Mouse (Mus musculus) limb, embryonic 11.5 days (tissue): ENCODE results near the gene Cyp2d11. TPM values are rescaled to one million over a fixed set of nuclear protein-coding genes. Genes with fewer than 3 reads are reported as not detected.
"Not testable (repeated sequence)": the region's sequence is repeated elsewhere in the genome, so short reads cannot be mapped to it uniquely, and the experiment has no call there.

Experiments used
- ATAC-seq: fragments of 200-750 bp; cut with Nextera tagmentation; 2 replicates; pipeline ENCODE4 v1.8.0; 2017; ENCODE audit warnings: low read depth; ENCODE audit not compliant: insufficient number of reproducible peaks, low FRiP score, low TSS enrichment
- DNase-seq: peaks from one replicate; pipeline ENCODE4 v3.0.0-alpha.2; 2015; ENCODE audit warnings: low spot score
- H3K27ac ChIP-seq: fragments of 300-500 bp; sonication (generic); replicated peaks from 2 replicates; pipeline ENCODE4 v1.5.1; 2014; ENCODE audit warnings: low read depth, mild to moderate bottlenecking, low read length
- H3K27me3 ChIP-seq: fragments of 300-500 bp; sonication (generic); 2 replicates; pipeline ENCODE4 v1.6.1; 2014; ENCODE audit warnings: mild to moderate bottlenecking, low read length, mixed read lengths; ENCODE audit not compliant: control insufficient read depth, insufficient read depth
- H3K36me3 ChIP-seq: fragments of 300-500 bp; sonication (generic); 2 replicates; pipeline ENCODE4 v1.6.1; 2014; ENCODE audit warnings: mild to moderate bottlenecking, low read length, moderate library complexity, mixed read lengths; ENCODE audit not compliant: control insufficient read depth, insufficient read depth
- H3K4me1 ChIP-seq: fragments of 300-500 bp; sonication (generic); 2 replicates; pipeline ENCODE4 v1.6.1; 2014; ENCODE audit warnings: low read length, mixed read lengths; ENCODE audit not compliant: control insufficient read depth, insufficient read depth
- H3K4me2 ChIP-seq: fragments of 300-500 bp; sonication (generic); 2 replicates; pipeline ENCODE4 v1.6.1; 2014; ENCODE audit warnings: low read depth, mild to moderate bottlenecking, moderate library complexity; ENCODE audit not compliant: severe bottlenecking
- H3K4me3 ChIP-seq: fragments of 300-500 bp; sonication (generic); 2 replicates; pipeline ENCODE4 v1.5.1; 2014; ENCODE audit warnings: low read depth, low read length
- H3K9ac ChIP-seq: fragments of 300-500 bp; sonication (generic); 2 replicates; pipeline ENCODE4 v1.6.1; 2014; ENCODE audit warnings: mild to moderate bottlenecking, low read length
- H3K9me3 ChIP-seq: fragments of 300-500 bp; sonication (generic); 2 replicates; pipeline ENCODE4 v1.6.1; 2016; ENCODE audit warnings: low read length; ENCODE audit not compliant: control insufficient read depth
- WGBS: fragments of 180-500 bp; shearing (Covaris S2); extraction: QIAGEN DNeasy Blood & Tissue Kit; methylation state at CpG from one replicate; pipeline ENCODE4 v1.1.7; 2014; 5-methylcytosine and 5-hydroxymethylcytosine counted together
- polyA plus RNA-seq: library from polyadenylated mRNA; unstranded; fragments of >200 nt; fragmentation: Nextera tagmentation; extraction: Ambion mirVana; gene quantifications from 2 replicates; pipeline ENCODE4 v1.2.1, GENCODE M21; 2014

Cyp2d11 gene
- polyA plus RNA-seq, 1 experiment from 2014 or later = not detected

GRCm38 (mm10) chr15:82401516-82401915, 7.7 kb upstream of the Cyp2d11 start:
- Histone ChIP-seq H3K27me3 (no peaks in the 10 kb centered on the region), H3K9ac (no peak overlapping the region), H3K4me2 (no peak overlapping the region), H3K4me1 (no peaks in the 10 kb centered on the region), H3K36me3 (no peaks in the 10 kb centered on the region), H3K9me3 (no peaks in the 10 kb centered on the region), H3K4me3 (no peak overlapping the region), H3K27ac (no peak overlapping the region)
- 78% methylated on average over 2 of the region's 2 CpGs for WGBS
- ATAC-seq = no peak
- no peak for DNase-seq

GRCm38 (mm10) chr15:82395955-82396354, 2.1 kb upstream of the Cyp2d11 start:
- H3K4me3 ChIP-seq, H3K4me1 ChIP-seq, DNase-seq, H3K9ac ChIP-seq, H3K36me3 ChIP-seq, H3K9me3 ChIP-seq, ATAC-seq, H3K27me3 ChIP-seq, H3K27ac ChIP-seq, H3K4me2 ChIP-seq: not testable (repeated sequence)
- 69% methylated on average over 3 of the region's 3 CpGs for WGBS

DNA sequence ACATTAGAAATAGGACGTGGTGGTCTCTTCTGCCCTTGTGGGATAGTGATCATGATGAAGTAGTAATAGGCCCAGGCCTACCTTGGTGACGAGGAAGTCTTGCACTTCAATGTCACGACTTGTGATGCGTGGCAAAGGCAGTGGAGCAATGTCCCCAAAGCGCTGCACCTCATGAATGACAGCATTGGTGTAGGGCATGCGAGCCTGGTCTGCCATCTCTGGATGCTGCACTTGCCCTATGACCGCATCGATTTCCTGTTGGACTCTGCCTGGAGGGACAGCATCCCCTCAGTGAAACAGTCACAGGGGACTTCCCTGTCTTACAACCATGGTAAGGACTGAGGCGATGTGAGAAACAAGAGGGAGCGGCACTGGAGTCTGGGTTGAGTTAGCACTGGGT, 3.9 kb downstream of the Cyp2d11 start:
- not testable (repeated sequence) for DNase-seq, H3K9ac ChIP-seq, H3K4me2 ChIP-seq, ATAC-seq, H3K27ac ChIP-seq, H3K4me1 ChIP-seq, H3K9me3 ChIP-seq, H3K36me3 ChIP-seq, H3K4me3 ChIP-seq, H3K27me3 ChIP-seq
- WGBS = 89% methylated on average over 10 of the region's 10 CpGs

- H3K27me3 ChIP-seq = no peaks in the 10 kb centered on the region
- 90% methylated on average over 2 of the region's 2 CpGs for WGBS
- no peak overlapping the region for H3K4me3 ChIP-seq
- no peak for ATAC-seq
- no peak for DNase-seq
- H3K9ac ChIP-seq = no peak overlapping the region
- no peaks in the 10 kb centered on the region for H3K9me3 ChIP-seq
- H3K36me3 ChIP-seq = no peaks in the 10 kb centered on the region
- H3K27ac ChIP-seq = no peak overlapping the region
- no peak overlapping the region for H3K4me2 ChIP-seq
- no peaks in the 10 kb centered on the region for H3K4me1 ChIP-seq
Measured at GRCm38 (mm10) chr15:82385729-82386128, 8.1 kb downstream of the Cyp2d11 start.

DNA sequence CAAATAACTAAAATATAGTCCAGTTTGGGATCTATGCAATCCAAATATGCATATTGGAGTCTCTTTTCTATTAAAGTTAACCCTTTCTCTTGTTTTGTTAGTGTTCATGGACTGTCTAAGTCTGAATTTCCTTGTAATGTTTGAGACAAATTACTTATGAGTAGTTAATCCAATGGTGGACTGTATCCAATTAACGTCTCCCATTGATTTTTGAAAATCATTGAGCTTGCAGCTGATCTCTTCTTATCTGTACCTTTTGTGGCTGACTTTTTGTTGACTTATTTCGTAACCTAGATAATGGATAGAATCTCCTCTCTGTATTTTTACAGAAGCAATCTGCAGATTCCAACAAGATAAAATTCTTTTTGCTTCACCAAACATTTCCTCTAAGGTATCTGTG, 11.4 kb downstream of the Cyp2d11 start:
- no peaks in the 10 kb centered on the region for H3K36me3 ChIP-seq
- H3K27me3 ChIP-seq = no peaks in the 10 kb centered on the region
- H3K9ac ChIP-seq = no peak overlapping the region
- ATAC-seq = no peak
- H3K27ac ChIP-seq = no peak overlapping the region
- H3K4me2 ChIP-seq = no peak overlapping the region
- WGBS = 85% methylated on average over 2 of the region's 2 CpGs
- no peak overlapping the region for H3K4me3 ChIP-seq
- DNase-seq = no peak
- 0 out of 2 replicates have a peak, but pooled peaks cover 2% of the 10 kb centered on the region for H3K4me1 ChIP-seq
- H3K9me3 ChIP-seq = no peaks in the 10 kb centered on the region

- H3K9ac ChIP-seq = no peak overlapping the region
- no peaks in the 10 kb centered on the region for H3K27me3 ChIP-seq
- no peaks in the 10 kb centered on the region for H3K9me3 ChIP-seq
- no peaks in the 10 kb centered on the region for H3K36me3 ChIP-seq
- H3K4me3 ChIP-seq = peak overlapping the region; percentile 35
- 0 out of 2 replicates have a peak, but pooled peaks cover 2% of the 10 kb centered on the region for H3K4me1 ChIP-seq
- DNase-seq (no peak), ATAC-seq (no peak)
- WGBS = 43% methylated on average over 7 of the region's 7 CpGs
- peak overlapping the region; percentile 66 for H3K4me2 ChIP-seq
- no peak overlapping the region for H3K27ac ChIP-seq
Measured at GRCm38 (mm10) chr15:82380714-82381062, 13.1 kb downstream of the Cyp2d11 start.

- 2% methylated on average over 19 of the region's 24 CpGs for WGBS
- Histone ChIP-seq H3K36me3 (no peaks in the 10 kb centered on the region), H3K9me3 (no peaks in the 10 kb centered on the region), H3K4me3 (peak within 1 kb of the TSS; percentile 35), H3K27me3 (no peaks in the 10 kb centered on the region), H3K9ac (peak within 1 kb of the TSS; percentile 53), H3K4me2 (peak within 1 kb of the TSS; percentile 66), H3K4me1 (0 out of 2 replicates have a peak, but pooled peaks cover 2% of the 10 kb centered on the region), H3K27ac (no peak within 1 kb of the TSS)
- DNase-seq (peak; percentile 62), ATAC-seq (peak; percentile 77)
Measured at GRCm38 (mm10) chr15:82379871-82380713, 13.7 kb downstream of the Cyp2d11 start, which contains the start of gene Cyp2d22. TSS of gene Cyp2d22 (minus strand) at chr15:82380260.

DNA sequence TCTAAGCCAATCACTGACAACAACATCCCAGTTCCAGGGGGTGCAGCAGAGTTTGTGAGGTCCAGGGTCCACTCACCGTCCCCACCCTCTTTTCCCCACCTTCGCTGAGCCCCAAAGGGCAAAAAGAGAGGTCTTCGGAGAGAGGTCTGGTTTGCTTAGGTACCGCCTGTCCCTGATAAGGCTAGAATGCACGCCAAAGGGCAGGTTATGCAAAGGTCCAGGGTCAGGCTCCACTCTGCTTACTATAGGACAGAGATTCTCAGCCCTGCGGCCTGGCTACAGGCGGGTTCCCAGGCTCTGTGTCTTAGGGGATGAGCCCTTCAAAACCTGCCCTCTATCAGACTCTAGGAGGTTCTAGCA, 14.3 kb downstream of the Cyp2d11 start:
- Histone ChIP-seq H3K4me2 (peak overlapping the region; percentile 66), H3K27ac (no peak overlapping the region), H3K36me3 (no peaks in the 10 kb centered on the region), H3K9ac (peak overlapping the region; percentile 53), H3K4me1 (0 out of 2 replicates have a peak, but pooled peaks cover 2% of the 10 kb centered on the region), H3K9me3 (no peaks in the 10 kb centered on the region), H3K27me3 (no peaks in the 10 kb centered on the region), H3K4me3 (peak overlapping the region; percentile 35)
- 19% methylated on average over 7 of the region's 7 CpGs for WGBS
- ATAC-seq (peak; percentile 39; the same call in 1 of the 2 replicates), DNase-seq (peak; percentile 27)
